Mouse (Mus musculus): ENCODE measurements at regions not wholly inside any gene's neighbourhood (a gene's known extent, or its start where the extent isn't known, plus 50 kb on each side); places are given as distances from the start of the nearest gene placed in this dataset.

- TF ChIP-seq POLR2A (IDR thresholded peaks at IDR 0.05; ENCODE audit: low read depth, low read length): no peak
- TF ChIP-seq CTCF (conservative IDR thresholded peaks at IDR 0.05 in 1 of 2, IDR thresholded peaks at IDR 0.05 in 1 of 2; ENCODE audit: low read depth in 2 of 2, low read length in 2 of 2): no peak
- no peak for TF ChIP-seq EP300 (IDR thresholded peaks at IDR 0.05; ENCODE audit: low read length)
- no peak for TF ChIP-seq SIN3A (IDR thresholded peaks at IDR 0.05; ENCODE audit: low read length)
- TF ChIP-seq POLR2AphosphoS2 (IDR thresholded peaks at IDR 0.05; ENCODE audit: low read depth, low read length): no peak
- TF ChIP-seq NELFE (IDR thresholded peaks at IDR 0.05; ENCODE audit: low read depth, low read length): no peak
- no peak for TF ChIP-seq ZKSCAN1 (IDR thresholded peaks at IDR 0.05; ENCODE audit: borderline replicate concordance, low read depth, low read length)
- no peak for TF ChIP-seq ZMIZ1 (IDR thresholded peaks at IDR 0.05; ENCODE audit: low read depth, low read length)
- TF ChIP-seq JUN (IDR thresholded peaks at IDR 0.05; ENCODE audit: insufficient read depth, low read depth, low read length): no peak
These were observed 179.3 kb upstream of the Rfx3 start for GRCm38 (mm10) chr19:28190250-28190649.

Data from CH12.LX (cell line).